Mouse (Mus musculus) heart, embryonic 16.5 days (tissue): Measurements from ENCODE around the gene Fam166a. TPM values are rescaled to one million over a fixed set of nuclear protein-coding genes. Genes with fewer than 3 reads are reported as not detected.

Source experiments
- ATAC-seq: fragments of 200-750 bp; cut with Nextera tagmentation; replicated peaks from 2 replicates; pipeline ENCODE4 v1.8.0; 2017; ENCODE audit warnings: moderate number of reproducible peaks; ENCODE audit not compliant: insufficient read depth, low FRiP score; ENCODE audit errors: extremely low read depth
- H3K27ac ChIP-seq: fragments of 300-500 bp; sonication (generic); 2 replicates; pipeline ENCODE4 v1.5.1; 2014; ENCODE audit warnings: mild to moderate bottlenecking, low read length, control low read depth, moderate library complexity
- H3K27me3 ChIP-seq: fragments of 300-500 bp; sonication (generic); 2 replicates; pipeline ENCODE4 v1.6.1; 2014; ENCODE audit warnings: low read length, mixed read lengths; ENCODE audit not compliant: control insufficient read depth, insufficient read depth
- H3K36me3 ChIP-seq: fragments of 300-500 bp; sonication (generic); 2 replicates; pipeline ENCODE4 v1.6.1; 2014; ENCODE audit not compliant: control insufficient read depth, insufficient read depth
- H3K4me1 ChIP-seq: fragments of 300-500 bp; sonication (generic); 2 replicates; pipeline ENCODE4 v1.6.1; 2014; ENCODE audit warnings: low read length, mixed read lengths; ENCODE audit not compliant: control insufficient read depth, insufficient read depth
- H3K4me2 ChIP-seq: fragments of 300-500 bp; sonication (generic); 2 replicates; pipeline ENCODE4 v1.6.1; 2014; ENCODE audit warnings: low read depth, mild to moderate bottlenecking, control low read depth, low read length
- H3K4me3 ChIP-seq: fragments of 300-500 bp; sonication (generic); 2 replicates; pipeline ENCODE4 v1.5.1; 2014; ENCODE audit warnings: mild to moderate bottlenecking, control low read depth, low read length
- H3K9ac ChIP-seq: fragments of 300-500 bp; sonication (generic); 2 replicates; pipeline ENCODE4 v1.6.1; 2014; ENCODE audit warnings: low read length, control low read depth
- H3K9me3 ChIP-seq: fragments of 300-500 bp; sonication (generic); replicated peaks from 2 replicates; pipeline ENCODE4 v1.6.1; 2016; ENCODE audit warnings: low read length; ENCODE audit not compliant: control insufficient read depth
- whole genome bisulfite sequencing: fragments of 180-500 bp; shearing (Covaris S2); extraction: QIAGEN DNeasy Blood & Tissue Kit; methylation state at CpG from one replicate; pipeline ENCODE4 v1.1.7; 2014; 5-methylcytosine and 5-hydroxymethylcytosine counted together
- polyA plus RNA-seq: library from polyadenylated mRNA; unstranded; fragments of >200 nt; fragmentation: Nextera tagmentation; extraction: Ambion mirVana; gene quantifications from 2 replicates; pipeline ENCODE4 v1.2.1, GENCODE M21; 2015

Fam166a gene
- polyA plus RNA-seq, 1 experiment from 2014 or later: not detected

GRCm38 (mm10) chr2:25176573-25176972, 42.0 kb upstream of the Fam166a start:
- no peaks in the 10 kb centered on the region for H3K27me3 ChIP-seq
- H3K4me3 ChIP-seq: no peak overlapping the region
- no peaks in the 10 kb centered on the region for H3K9me3 ChIP-seq
- peak overlapping the region; percentile 54 for H3K27ac ChIP-seq
- H3K4me1 ChIP-seq: peaks cover 32% of the 10 kb centered on the region
- 41% methylated on average over 6 of the region's 6 CpGs for WGBS
- H3K9ac ChIP-seq: no peak overlapping the region
- peak overlapping the region; percentile 31; the same call in 1 of the 2 replicates for H3K4me2 ChIP-seq
- ATAC-seq: no peak
- H3K36me3 ChIP-seq: no peaks in the 10 kb centered on the region

GRCm38 (mm10) chr2:25177076-25177475, 41.5 kb upstream of the Fam166a start:
- H3K9ac ChIP-seq: peak overlapping the region; percentile 35; the same call in 1 of the 2 replicates
- peak overlapping the region; percentile 31; the same call in 1 of the 2 replicates for H3K4me2 ChIP-seq
- WGBS: 41% methylated on average over 4 of the region's 4 CpGs
- no peak for ATAC-seq
- H3K36me3 ChIP-seq: no peaks in the 10 kb centered on the region
- H3K27ac ChIP-seq: peak overlapping the region; percentile 77
- H3K27me3 ChIP-seq: no peaks in the 10 kb centered on the region
- peaks cover 32% of the 10 kb centered on the region for H3K4me1 ChIP-seq
- H3K9me3 ChIP-seq: no peaks in the 10 kb centered on the region
- no peak overlapping the region for H3K4me3 ChIP-seq

GRCm38 (mm10) chr2:25177685-25178084, 40.9 kb upstream of the Fam166a start:
- Histone ChIP-seq H3K4me2 (peak overlapping the region; percentile 31; the same call in 1 of the 2 replicates), H3K27ac (peak overlapping the region; percentile 77), H3K4me3 (no peak overlapping the region), H3K9me3 (no peaks in the 10 kb centered on the region), H3K4me1 (peaks cover 34% of the 10 kb centered on the region), H3K27me3 (no peaks in the 10 kb centered on the region), H3K9ac (peak overlapping the region; percentile 35; the same call in 1 of the 2 replicates), H3K36me3 (no peaks in the 10 kb centered on the region)
- no peak for ATAC-seq
- WGBS: 9% methylated on average over 6 of the region's 6 CpGs

GRCm38 (mm10) chr2:25178285-25178972, 40.1 kb upstream of the Fam166a start:
- no peak overlapping the region for H3K4me3 ChIP-seq
- ATAC-seq: no peak
- peaks cover 35% of the 10 kb centered on the region for H3K4me1 ChIP-seq
- no peaks in the 10 kb centered on the region for H3K9me3 ChIP-seq
- H3K27me3 ChIP-seq: no peaks in the 10 kb centered on the region
- H3K4me2 ChIP-seq: peak overlapping the region; percentile 31; the same call in 1 of the 2 replicates
- H3K9ac ChIP-seq: peak overlapping the region; percentile 32
- peak overlapping the region; percentile 6 for H3K27ac ChIP-seq
- no peaks in the 10 kb centered on the region for H3K36me3 ChIP-seq
- WGBS: 30% methylated on average over 10 of the region's 10 CpGs

- H3K4me2 ChIP-seq: peak overlapping the region; percentile 94
- peak overlapping the region; percentile 69 for H3K9ac ChIP-seq
- no peaks in the 10 kb centered on the region for H3K27me3 ChIP-seq
- no peaks in the 10 kb centered on the region for H3K36me3 ChIP-seq
- H3K27ac ChIP-seq: peak overlapping the region; percentile 93
- peak overlapping the region; percentile 79 for H3K4me3 ChIP-seq
- H3K4me1 ChIP-seq: peaks cover 39% of the 10 kb centered on the region
- no peaks in the 10 kb centered on the region for H3K9me3 ChIP-seq
- no peak for ATAC-seq
- 60% methylated on average over 15 of the region's 15 CpGs for WGBS
These were observed 38.9 kb upstream of the Fam166a start for GRCm38 (mm10) chr2:25179566-25180217.

GRCm38 (mm10) chr2:25180478-25180903, 38.1 kb upstream of the Fam166a start, which contains the start of gene Nrarp:
Gene Nrarp, plus strand, starts transcription at chr2:25180758.
- H3K36me3 ChIP-seq: no peaks in the 10 kb centered on the region
- peaks cover 41% of the 10 kb centered on the region for H3K4me1 ChIP-seq
- peak within 1 kb of the TSS; percentile 94 for H3K4me2 ChIP-seq
- no peaks in the 10 kb centered on the region for H3K27me3 ChIP-seq
- peak; percentile 89 for ATAC-seq
- H3K9ac ChIP-seq: peak within 1 kb of the TSS; percentile 86
- peak within 1 kb of the TSS; percentile 79 for H3K4me3 ChIP-seq
- WGBS: under 1% methylated on average over 35 of the region's 35 CpGs
- no peaks in the 10 kb centered on the region for H3K9me3 ChIP-seq
- H3K27ac ChIP-seq: peak within 1 kb of the TSS; percentile 93

GRCm38 (mm10) chr2:25180973-25181890, 37.3 kb upstream of the Fam166a start:
- no peaks in the 10 kb centered on the region for H3K27me3 ChIP-seq
- H3K4me2 ChIP-seq: peak overlapping the region; percentile 94
- peak overlapping the region; percentile 93 for H3K27ac ChIP-seq
- peak; percentile 46 for ATAC-seq
- no peaks in the 10 kb centered on the region for H3K36me3 ChIP-seq
- peak overlapping the region; percentile 86 for H3K9ac ChIP-seq
- H3K9me3 ChIP-seq: no peaks in the 10 kb centered on the region
- peak overlapping the region; percentile 79 for H3K4me3 ChIP-seq
- WGBS: under 1% methylated on average over 100 of the region's 100 CpGs
- H3K4me1 ChIP-seq: peaks cover 38% of the 10 kb centered on the region

GRCm38 (mm10) chr2:25181891-25182397, 36.6 kb upstream of the Fam166a start:
- ATAC-seq: no peak
- Histone ChIP-seq H3K9me3 (no peaks in the 10 kb centered on the region), H3K4me1 (peaks cover 33% of the 10 kb centered on the region), H3K36me3 (no peaks in the 10 kb centered on the region), H3K27me3 (no peaks in the 10 kb centered on the region), H3K4me2 (peak overlapping the region; percentile 94), H3K27ac (peak overlapping the region; percentile 93), H3K4me3 (peak overlapping the region; percentile 79), H3K9ac (peak overlapping the region; percentile 86)
- WGBS: under 1% methylated on average over 17 of the region's 17 CpGs
